Mouse (Mus musculus) bone marrow macrophage, adult 2 months (primary cell): ENCODE measurements around the gene Lrch4.

ENCODE experiments used
- CTCF ChIP-seq: IDR thresholded peaks from 2 replicates; pipeline ENCODE4 v1.5.1; 2012; ENCODE audit warnings: low read depth, mild to moderate bottlenecking, low read length, moderate library complexity
- POLR2A ChIP-seq: IDR thresholded peaks from 2 replicates; pipeline ENCODE4 v1.6.1; 2012; ENCODE audit warnings: mild to moderate bottlenecking, low read depth, low read length, borderline replicate concordance

DNA sequence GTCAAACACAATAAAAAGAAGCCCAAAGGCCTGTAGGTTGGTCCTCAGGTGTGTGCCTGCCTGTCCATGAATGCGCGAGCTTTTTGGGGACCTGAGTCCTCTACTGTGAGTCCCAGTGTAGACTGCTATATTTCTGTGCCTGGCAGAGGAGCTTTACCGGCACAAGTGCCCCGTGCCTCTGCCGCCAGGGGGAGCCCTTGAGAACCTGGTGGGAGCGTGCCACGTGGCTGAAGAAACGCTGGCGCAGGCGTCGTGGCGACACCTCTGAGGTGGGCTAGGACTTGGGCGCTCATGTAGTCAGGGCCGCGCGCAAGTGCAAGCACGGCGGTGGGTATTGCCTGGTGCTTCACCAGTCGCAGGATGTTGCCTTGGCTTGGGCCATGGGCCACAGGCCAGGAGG is 12.1 kb downstream of the Lrch4 start, which contains the start of gene Sap25:
- TF ChIP-seq POLR2A (no peak), CTCF (no peak)
